Mouse (Mus musculus): ENCODE results near the gene Gm16223. TPM values are rescaled to one million over a fixed set of nuclear protein-coding genes. Genes with fewer than 3 reads are reported as not detected.

The Gm16223 gene
- polyA plus RNA-seq, 1 experiment from 2014 or later, result not detected

DNA sequence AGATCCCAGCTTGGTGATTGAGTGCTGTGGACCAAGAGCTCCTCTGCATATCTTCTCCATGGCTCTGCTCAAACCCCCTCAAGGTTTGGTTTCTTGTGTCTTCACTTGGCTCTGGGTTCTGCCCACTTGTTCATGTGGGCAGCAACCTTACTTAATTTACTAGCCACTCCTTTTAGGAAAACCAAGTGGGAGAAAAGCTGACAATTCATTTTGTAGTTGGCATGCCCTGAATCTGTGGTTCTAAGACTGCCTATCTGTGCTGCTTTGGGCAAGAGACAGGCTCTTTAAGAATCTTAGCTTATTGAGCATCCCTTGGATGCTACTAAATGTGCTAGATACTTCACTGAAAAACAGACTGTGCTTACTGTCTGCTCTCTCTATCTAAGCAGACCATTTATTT lies 172.0 kb downstream of the Gm16223 start:
- Histone ChIP-seq H3K27me3 (replicated peaks) (no peaks in the 10 kb centered on the region), H3K9ac (no peak overlapping the region), H3K4me3 (no peak overlapping the region), H3K4me1 (no peaks in the 10 kb centered on the region), H3K4me2 (replicated peaks) (no peak overlapping the region), H3K9me3 (no peaks in the 10 kb centered on the region), H3K27ac (no peak overlapping the region), H3K36me3 (no peaks in the 10 kb centered on the region)
- no peak for ATAC-seq (ENCODE audit: low FRiP score, low read depth)

DNA sequence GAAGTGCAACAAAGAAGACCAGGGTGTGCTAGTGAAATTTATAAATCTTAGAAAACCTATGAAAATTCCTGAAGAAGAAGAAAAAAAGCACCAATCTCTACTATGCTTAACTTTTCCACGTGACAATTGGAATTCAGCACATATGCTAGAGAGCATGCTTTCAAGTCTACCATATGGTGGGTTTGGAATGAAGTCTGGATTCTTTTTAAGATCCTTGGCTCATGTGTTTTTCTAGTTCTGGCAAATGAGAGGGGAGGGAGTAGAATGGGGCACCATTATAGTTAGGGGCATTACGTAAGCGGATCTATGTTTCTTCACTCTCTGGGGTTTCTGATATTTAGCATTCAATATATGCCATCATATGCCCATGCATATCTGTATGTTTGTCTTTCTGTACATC lies 182.6 kb downstream of the Gm16223 start:
- H3K27ac ChIP-seq, result no peak overlapping the region
- no peak overlapping the region for H3K4me2 ChIP-seq (replicated peaks)
- H3K36me3 ChIP-seq, result no peaks in the 10 kb centered on the region
- no peak overlapping the region for H3K9ac ChIP-seq
- ATAC-seq (ENCODE audit: low FRiP score, low read depth), result no peak
- H3K9me3 ChIP-seq, result no peaks in the 10 kb centered on the region
- H3K27me3 ChIP-seq (replicated peaks), result no peaks in the 10 kb centered on the region
- H3K4me3 ChIP-seq, result no peak overlapping the region
- no peaks in the 10 kb centered on the region for H3K4me1 ChIP-seq
- 88% methylated on average over 3 of the region's 3 CpGs for WGBS

Other genes starting within 250 kb of the Gm16223 start
- 29.4 TPM in 2 replicates for gene Bod1l, start 223.6 kb upstream of the Gm16223 start, polyA plus RNA-seq (2016; fragmentation: Nextera tagmentation; extraction: Ambion mirVana)

Data from neural tube, embryonic 12.5 days (tissue).